Mouse (Mus musculus) adrenal gland, postnatal 36 days (tissue): ENCODE measurements around the gene Tm4sf1. TPM values are rescaled to one million over a fixed set of nuclear protein-coding genes. Genes with fewer than 3 reads are reported as not detected.
A peak's percentile ranks its signal among the peaks of the same experiment; 100 is the strongest.

Experiments
- DNase-seq, 2 experiments: peaks; one replicate each; pipeline ENCODE4 v3.0.0; 2021; ENCODE audit warnings: mixed read lengths in 1 of 2
- long read RNA-seq, 2 experiments: library from polyadenylated mRNA; stranded (forward); transcript quantifications; one replicate each; pipeline ENCODE4 v2.0.0; 2021; ENCODE audit warnings: borderline sequencing depth in 2 of 2
- total RNA-seq, 2 experiments: library from RNA; stranded (reverse); gene quantifications; 2 replicates each; pipeline ENCODE4 v1.2.3; 2021

Tm4sf1 gene
- 10 to 100 TPM; 55.0 to 84.7 TPM for total RNA-seq
- long read RNA-seq, experiment 1, transcript Tm4sf1-202 (5 exons, 2,855 nt) = major isoform, 33 of 33 reads
- long read RNA-seq, experiment 1, partial matches to known transcripts = 0 of 33 reads
- long read RNA-seq, experiment 1, other reads (novel, unspliced or antisense) = 0 of 33 reads
- long read RNA-seq, experiment 2, transcript Tm4sf1-202 (5 exons, 2,855 nt) = major isoform, 13 of 15 reads
- long read RNA-seq, experiment 2, partial matches to known transcripts = 2 of 15 reads
- long read RNA-seq, experiment 2, other reads (novel, unspliced or antisense) = 0 of 15 reads

DNA sequence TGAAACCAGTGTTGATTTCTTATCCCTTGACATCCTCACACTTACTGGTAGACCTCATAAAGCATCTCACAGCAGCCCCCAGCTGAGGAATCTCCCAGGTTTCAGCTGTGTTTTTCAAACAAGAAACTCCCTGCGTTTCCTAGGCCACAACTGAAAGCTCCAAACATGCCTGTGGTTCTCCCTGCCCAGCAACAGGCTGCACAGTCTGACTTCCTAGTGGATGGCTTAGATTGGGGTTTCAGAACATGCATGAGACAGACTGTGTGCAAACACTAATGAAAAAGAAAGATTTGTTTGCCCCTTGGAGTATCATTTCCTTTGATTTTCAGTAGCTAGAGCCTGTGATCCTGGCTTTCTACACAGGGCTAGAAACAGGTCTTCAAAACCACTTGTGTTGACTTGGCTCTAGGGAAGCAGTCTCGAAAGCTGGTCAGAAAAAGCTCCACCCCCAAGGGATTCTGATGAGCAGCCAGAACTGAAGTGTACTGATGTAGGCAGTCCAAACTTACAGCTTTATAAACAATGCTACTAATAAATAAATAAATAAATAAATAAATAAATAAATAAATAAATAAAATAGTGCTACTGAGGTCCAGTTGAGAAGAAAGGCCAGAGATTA lies at the start of gene Tm4sf1:
Gene Tm4sf1, minus strand, starts transcription at position 68 of the 619 bp plus-strand sequence.
- DNase-seq = no peak

DNA sequence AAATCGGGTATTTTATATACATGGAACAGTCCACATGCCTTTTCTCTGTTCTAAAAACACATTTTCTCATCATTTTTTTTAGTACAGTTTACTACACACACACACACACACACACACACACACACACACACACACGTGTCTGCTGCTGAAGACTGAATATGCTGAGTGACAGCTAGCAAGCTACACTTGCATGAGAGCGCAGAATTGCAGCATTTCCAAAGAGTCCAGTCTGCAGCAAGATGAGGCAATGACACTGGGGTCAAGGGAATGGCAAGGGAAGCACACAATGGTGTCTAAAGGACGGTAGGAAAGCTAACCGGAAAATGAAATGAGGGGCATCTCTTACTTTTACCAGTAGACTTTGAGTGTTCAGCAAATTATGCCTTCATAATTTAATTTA lies 43.0 kb upstream of the Tm4sf1 start:
- DNase-seq = no peak

DNA sequence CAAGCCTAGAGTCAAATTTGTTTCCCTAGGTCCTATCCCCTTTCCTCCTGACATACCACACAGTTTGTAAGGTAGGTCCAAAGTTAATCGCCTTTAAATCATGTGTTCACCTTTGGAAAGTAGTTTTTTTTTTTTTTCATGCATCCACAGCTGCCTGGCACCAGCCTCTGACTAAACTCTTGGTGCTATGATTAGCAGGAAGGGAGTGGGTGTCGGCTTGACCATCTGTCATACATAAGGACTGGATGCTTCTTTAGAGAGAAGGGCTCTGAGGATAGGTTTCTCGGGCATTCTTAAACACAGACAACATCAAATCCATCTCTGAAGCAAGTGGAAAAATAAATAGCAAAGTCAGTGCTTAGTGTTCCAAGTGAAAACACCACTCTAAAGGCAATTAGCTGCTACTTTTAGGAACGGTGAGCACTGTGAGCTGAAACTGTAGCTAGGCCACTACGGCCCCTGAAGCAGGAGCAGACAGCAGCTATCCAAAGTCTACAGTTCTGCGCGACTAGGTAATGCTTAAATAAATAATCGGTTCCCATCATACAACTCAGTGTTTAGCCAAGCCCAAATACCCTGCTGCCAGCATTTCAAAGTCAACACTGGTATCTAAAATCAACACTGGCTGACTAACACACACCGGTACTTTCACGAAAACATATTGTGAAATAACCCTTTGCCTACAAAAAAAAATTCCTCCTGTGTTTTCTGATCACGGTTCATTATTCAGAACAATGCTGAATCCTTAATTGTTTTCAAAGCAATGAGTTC lies 42.2 kb upstream of the Tm4sf1 start:
- DNase-seq = no peak

DNA sequence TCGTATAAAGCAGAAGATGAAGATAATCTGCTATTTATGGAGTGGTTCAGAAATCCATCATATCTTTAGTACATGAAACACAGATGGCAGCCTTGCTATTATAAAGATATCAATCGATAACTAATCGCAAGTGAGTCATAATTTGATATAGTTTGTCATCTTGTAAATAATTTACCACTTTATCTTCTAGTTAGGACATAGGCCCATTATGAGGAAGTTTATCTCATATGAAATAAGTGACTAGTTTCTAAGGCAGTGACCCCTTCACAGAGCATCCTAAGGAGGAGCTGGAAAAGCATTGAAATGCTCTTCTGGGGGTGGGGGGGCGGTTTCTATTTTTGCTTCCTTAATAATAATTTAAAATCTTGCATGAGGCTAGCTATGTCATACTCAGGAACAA lies 41.2 kb upstream of the Tm4sf1 start:
- no peak for DNase-seq

DNA sequence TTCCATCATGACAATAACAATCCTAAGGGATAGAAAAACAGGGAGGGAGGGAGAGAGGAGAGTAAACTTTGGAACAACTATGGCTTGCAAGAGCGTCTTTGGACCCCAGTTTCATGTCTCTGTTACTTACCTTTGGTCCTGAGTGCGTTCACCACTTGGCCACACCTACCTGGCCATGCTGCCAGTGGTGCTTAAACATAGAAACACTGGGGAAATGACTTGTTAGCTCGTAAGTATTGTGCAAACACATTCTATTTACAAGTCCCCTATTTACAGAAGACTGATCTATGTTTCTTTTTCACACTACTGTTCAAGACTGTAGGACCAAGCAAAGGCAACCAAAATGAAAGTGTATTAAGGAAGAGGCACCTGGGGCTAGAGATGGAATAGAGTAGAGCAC lies 39.5 kb upstream of the Tm4sf1 start:
- no peak for DNase-seq

DNA sequence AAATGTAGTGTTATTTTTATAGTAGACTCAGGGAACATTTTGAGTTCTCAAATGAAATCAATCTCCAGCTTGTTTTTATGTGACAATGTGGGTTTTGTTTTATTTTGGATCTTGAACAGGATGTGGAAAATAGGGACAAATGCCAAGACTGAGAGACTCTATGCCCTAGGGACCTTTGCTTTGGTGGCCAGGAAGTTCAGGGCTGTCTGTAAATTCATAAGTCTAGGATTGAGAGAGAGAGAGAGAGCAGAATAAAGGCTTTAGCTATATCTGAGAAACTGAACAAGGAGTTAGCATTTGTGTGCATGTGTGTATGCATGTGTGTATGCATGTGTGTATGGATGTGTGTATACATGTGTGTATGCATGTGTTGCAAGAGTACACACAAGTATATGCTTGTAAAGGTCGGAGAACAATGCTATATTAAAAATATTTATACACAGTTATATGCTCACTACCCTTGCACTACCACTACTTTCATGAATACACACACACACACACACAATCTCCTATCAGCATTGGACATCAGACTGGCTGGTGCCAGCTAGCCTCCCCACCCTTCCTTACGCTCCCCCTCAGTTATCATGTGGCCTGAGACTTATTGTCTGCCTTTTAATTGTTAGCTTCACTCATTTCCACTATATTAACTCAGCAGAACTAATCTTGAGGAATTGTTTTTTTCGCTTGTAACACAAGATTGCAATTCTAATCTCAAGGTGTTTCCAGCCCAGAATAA lies 33.5 kb upstream of the Tm4sf1 start:
- peak in 1 of 2 experiments; percentile 15 for DNase-seq

DNA sequence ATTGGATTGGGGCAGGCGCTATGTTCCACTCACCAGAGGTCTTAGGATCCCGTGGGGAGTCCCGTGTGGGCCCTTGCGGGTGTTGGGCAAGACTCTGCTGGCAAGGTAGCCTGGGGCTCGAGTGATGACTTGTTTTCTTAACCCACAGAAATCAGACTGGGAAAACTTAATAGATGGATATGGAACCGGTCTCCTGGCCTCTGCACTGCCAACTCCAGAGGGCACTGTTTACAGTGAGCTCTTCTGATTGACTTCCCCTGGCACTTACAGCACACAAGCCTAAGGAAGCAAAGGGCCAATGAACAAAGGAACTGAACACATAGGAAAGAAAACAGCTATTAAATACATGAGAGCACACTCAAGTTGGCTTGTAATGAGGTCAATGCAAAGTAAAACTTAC lies 26.2 kb upstream of the Tm4sf1 start:
- DNase-seq = no peak

DNA sequence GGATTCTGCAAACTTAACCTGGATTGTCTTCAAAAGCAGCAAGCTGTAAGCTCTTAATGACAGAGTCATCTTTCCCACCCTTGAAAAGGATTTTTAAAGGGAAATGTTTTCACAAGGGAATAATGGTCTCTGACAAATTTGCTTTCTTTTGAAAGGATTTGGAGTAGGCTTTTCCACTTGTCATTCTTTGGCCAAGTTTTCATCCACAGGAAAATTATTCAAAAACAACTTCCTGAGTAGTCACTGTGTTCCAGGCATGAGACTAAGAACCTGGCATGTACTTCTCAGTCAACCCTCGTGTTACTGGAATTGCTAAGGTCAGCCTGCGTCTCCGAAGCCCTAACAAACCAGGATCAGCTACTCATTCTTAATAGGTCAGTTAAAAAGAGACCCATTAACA lies 5.3 kb upstream of the Tm4sf1 start:
- DNase-seq = no peak

DNA sequence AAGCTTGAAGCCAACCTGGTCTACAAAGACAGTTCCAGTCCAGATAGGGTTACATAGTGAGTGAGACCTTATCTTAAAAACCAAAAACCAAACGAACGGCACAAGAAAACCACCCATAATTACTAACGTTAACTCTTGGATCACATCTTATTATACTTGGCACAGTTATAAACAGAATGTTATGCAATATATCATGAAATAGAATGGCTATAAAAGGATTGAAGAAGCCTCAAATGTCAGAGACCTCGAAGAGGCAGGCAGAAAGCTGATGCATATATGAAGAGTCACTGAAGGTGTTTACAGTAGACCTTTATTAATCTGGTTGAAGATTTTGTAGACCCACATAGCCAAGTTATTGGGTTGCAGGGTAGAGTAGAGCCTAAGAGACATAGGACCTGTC lies 3.8 kb upstream of the Tm4sf1 start:
- no peak for DNase-seq

DNA sequence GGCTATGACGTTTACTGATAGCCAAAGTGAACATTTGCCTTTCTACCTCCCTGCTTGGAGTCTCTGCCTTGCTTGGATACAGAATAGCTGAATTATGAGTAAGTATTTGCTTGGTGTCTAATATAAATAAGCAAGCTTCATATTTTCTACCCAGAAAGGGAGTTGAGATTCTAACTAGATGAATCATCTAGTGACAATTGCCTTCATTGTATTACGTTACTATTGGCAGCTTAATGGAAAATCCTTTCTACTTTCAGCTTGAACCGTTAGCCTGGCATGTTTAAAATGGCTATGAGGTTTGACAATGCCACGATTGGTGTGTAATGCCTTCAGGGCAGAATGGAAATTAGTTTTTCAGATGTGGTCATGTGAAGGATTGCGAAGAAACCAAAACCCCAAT lies 2.7 kb upstream of the Tm4sf1 start:
- no peak for DNase-seq

DNA sequence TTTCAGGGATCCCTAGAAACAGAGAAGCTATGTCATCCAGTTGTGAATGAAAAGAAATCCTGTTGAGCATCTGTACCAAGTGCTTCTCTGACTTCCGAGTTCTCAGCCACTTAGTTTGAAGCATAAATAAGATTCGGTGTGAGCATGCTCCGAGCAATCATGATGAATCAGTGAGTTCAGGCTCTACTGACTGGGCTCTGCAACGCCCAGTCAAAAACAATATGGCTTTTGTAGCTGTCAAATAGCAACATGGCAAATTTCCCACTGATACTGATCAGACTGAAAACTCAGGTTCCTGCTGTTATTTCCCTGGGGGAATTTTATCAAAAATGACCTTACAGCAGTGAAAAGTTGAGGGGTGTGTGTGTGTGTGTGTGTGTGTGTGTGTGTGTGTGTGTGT lies 2.3 kb upstream of the Tm4sf1 start:
- no peak for DNase-seq

DNA sequence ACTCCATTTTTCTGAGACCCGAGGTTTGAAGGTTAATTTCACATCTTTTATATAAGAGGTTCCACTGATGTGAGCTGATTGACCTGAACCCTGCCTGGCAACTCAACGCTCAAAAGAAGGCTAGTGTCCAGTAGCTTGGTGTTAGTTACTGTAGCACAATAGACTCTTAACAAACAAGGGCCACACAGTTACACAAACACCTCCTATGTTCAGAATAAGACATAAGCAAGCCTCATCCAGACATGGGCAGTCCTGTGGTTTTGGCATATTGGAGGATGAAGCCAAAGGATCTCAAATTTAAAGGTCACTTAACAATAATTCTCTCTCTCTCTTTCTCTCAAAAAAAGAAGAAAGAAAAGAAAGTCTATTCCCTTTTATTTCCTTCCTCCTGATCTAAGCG lies 1.7 kb upstream of the Tm4sf1 start:
- DNase-seq = no peak

DNA sequence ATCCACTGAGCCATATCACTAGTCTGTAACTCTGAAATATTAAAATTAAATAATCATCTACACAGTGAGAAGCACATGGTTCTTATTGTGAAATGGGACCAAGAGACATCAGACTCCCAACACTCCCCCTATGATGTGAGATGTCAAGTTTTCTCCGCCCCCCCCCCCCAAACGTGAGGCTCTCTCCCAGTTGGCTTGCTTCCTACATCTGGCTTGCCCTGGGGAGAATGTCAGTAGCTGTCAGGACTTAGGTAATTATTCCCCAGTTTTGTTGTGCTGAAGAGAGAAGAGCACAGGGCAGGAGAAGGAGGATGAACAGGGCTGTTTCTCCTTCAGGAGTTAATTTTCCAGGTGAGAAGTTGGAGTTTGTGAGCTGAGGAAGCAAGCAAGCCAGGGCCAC lies 1.1 kb upstream of the Tm4sf1 start:
- no peak for DNase-seq

DNA sequence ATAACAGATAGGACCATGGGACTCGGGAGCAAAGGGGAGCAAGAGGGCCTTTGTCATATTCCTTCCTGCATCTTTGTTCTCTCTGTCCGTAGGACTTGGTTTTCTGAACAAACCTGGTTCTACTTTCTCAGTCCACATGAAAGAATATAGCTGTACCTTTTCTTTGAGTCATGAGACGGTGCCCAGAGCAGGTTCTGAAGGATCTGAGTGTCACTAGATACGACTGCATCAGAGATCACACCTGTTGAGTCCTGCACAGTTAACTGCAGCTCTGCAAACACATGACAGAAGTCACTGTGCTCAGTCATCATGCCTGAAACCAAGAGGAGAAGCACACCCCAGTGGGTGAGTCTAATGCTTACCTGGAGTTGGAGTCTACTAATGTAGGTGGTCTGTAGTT lies 422 bp downstream of the Tm4sf1 start:
- DNase-seq = no peak

DNA sequence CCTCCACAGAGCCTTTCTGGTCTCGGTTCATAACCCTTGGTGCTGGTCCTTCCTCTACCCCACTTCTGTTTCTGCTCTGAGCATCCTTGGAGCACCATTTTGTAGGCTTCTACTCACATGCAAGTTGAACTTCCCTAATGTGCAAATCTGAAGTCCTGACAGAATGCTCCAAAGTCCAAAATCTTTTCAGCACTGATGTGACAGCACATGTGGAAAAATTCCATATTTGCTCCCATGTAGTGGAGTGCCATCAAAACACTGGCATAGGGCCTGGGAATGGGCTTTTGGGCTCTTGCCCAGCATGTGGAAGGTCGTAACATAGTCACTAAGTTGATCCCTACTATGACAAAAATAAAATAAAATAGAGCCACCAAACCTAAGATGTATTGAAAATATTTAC lies 3.8 kb downstream of the Tm4sf1 start:
- no peak for DNase-seq

DNA sequence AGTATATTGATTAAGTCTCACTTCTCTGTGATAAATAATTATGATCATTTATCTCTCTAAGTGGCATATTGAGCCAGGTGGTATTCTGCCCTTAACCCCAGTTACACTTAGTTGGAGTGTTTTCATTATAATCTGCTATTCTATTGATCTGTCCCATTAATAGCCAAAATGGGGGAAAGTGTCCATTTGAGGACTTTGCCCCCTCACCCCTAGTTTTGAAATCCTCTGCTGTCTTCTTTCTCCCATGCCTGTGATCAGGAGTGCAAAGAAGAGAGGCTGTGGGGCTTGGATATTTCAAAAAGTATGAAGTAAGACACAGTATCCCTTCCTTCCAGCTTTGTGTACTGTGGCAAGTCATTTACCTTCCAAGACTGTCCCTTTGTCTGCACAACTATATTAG lies 5.2 kb downstream of the Tm4sf1 start:
- DNase-seq = no peak

DNA sequence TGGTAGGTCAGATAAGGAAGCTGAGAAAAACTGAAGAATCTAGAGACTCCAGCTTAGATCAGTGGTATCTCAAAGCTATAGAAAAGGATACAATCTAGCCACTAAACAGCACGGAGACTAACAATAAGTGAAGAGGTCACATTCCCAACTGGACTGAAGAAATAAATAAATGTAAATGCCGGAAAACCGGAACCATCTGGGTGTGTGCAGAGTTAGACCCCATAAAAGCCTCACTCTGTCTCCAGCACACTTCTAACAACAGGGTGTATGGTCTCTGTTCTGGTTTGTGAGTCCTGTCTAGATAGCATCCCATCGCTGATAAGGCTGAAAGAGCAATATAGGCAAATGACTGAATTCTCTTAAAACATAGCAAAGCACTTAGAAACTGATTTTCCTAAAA lies 6.2 kb downstream of the Tm4sf1 start:
- no peak for DNase-seq

DNA sequence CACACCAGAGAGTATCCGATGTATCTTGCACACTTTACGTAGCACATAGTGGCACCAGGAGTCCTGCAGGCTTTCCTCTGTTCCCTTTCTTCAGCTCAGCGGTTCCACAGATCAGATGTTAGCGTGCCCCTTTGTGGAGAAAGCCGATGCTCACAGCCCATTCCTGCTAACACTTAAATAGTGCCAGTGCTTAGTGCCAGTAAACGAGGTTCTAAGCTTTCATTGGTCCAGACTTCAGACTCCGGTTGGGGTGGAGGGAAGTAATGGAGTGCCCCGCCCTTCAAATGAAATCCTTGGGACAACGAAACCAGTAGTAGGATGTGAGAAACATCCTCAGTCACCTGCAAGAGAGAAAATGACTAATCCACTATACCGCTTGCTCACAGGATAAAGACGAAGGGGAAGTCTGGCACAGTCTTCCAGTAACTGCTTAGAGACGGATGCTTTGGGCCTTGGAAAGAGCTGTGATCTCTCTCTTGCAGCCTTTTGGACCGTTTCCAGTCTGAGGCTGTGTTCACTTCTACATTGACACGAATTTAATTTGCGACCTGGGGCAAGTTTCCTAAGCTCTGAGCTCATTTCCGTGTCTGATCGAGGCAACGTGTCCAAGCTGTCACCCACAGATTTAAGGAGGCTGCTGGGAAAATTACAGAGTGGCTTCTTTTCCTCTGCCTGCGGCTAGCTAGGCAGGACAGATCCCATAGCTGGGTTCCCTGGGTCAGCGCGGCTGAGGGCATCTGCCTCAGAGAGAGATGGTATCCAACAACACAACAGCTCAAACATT lies 6.9 kb downstream of the Tm4sf1 start:
- peak; percentile 40 to 50 for DNase-seq

DNA sequence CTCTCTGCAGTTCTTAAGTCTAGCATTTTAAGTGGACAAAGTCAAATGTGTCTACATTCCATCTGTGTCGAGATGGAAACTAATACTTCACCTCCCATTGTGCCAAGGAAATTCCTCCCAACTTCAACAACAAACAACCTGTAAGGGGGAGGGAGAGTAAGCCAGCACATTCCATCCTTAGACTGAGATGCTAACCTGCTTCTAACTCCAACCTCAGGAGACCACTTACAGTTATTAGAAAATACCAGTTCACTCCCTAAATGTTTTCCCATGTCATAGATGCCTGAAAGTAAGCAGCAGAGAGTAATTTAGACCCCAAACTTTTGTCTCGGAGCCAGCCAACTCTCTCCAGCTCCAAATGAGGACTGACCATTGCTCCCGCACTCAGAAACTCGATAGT lies 7.9 kb downstream of the Tm4sf1 start:
- DNase-seq = no peak

DNA sequence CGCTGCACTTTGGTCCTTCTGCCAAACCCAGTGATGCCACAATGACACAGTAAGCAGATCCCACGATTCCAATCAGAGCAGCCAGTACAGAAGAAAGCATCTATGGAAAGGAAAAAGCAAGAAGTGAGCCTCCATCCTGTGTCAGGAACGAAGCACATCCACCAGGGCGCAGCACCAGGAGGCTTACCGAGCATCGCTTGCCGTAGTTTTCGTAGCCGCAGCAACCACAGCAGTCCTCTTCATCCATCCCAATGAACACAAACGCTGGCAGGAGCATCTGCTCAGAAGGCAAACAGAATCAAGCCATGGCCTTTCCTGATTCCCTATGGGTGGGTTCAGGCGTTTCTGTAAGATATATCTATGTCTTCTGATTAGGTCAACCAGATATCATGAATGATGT lies 9.0 kb downstream of the Tm4sf1 start:
- no peak for DNase-seq

DNA sequence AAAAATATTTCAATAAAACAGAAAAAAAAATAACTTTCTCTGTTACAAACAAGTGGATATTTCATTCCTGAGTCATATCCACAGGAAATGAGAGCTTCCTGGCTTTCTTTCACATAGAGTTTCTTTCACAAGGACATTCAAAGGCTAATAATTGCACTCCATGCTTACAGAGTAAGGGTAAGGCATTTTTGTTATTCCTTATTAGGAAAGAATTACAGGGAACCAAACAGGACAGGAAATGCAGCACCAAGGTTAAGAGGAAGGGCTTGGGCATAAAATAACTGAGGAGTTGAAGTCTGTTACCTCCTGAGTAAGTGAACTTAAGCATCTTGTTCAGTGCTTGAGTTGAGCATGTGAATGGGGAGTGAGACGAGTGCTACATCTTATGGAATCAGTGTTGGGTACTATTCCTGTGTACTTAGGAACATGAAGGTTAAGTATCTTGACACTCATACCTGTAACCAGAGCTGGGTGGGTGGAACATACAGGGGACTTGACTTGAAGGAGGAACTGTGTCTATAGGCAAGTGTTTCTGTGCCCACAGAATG lies 12.8 kb downstream of the Tm4sf1 start:
- DNase-seq = no peak
